Mouse (Mus musculus): Measurements from ENCODE around the gene Kcnj9. TPM values are rescaled to one million over a fixed set of nuclear protein-coding genes. Genes with fewer than 3 reads are reported as not detected.

Gene Kcnj9
- total RNA-seq, 1 experiment from 2014 or later, result 0.18 TPM

GRCm38 (mm10) chr1:172288900-172289616 lies 40.1 kb downstream of the Kcnj9 start:
- peak; percentile 57 for DNase-seq

DNA sequence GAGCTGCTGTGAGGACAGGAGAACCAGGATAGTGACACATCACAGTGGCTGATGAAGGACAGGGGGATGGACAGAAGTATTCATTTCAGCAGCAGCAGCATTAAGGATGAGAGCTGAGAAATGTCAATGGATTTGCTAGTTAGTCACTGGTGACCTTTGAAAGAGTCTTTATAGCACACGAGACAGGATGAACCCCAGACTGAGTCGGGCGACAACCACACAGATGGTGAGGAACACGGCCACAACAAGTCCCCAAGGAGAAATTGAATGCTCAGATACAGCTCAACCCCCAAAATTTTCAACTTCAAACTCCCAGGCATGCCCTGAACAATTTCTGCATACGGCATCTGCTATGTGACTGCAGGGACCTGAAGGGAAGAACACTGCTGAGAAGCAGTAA lies 42.4 kb downstream of the Kcnj9 start:
- DNase-seq, result no peak

DNA sequence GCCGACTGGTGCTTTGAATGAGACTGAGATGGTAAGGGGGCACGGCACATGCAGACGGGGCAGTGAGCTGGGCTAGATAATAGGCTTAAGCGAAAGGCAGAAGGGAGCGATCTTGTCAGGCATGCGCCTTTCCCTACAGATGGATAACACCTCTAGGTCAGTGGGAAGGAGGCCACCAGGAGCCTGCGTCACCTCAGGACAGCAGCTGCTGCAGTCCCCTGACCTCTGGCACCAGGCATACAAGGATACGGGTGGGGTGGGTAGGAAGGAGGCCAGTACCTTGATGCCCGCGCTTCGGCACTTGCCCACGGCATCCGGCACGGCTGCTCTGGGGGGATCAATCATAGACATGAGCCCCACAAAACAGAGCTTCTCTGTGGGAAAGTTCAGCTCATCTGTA lies 44.9 kb downstream of the Kcnj9 start:
- DNase-seq, result no peak

DNA sequence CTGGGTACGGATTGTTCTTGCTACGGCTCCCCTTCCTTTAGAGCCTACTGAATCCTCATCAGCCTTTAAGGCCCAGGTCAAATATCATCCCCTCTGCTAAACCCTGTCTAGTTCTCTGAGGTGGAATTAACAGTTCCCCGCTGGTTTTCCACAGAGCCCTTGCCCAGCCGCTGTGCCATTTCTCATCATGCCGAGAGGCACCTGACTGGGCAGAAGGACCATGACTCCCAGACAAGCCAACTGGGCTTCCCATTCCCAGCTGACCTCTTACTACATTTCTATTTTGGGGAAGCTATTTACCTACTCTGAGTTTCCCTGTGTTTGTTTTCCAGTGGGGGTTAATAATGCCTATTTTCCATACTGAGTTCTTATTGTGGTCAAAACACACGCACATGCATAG lies 46.0 kb downstream of the Kcnj9 start:
- no peak for DNase-seq

GRCm38 (mm10) chr1:172281522-172282254 lies 47.4 kb downstream of the Kcnj9 start:
- no peak for DNase-seq

- DNase-seq, result no peak
Measured at GRCm38 (mm10) chr1:172279768-172280509, 49.2 kb downstream of the Kcnj9 start.

GRCm38 (mm10) chr1:172278328-172278727 lies 50.8 kb downstream of the Kcnj9 start:
- DNase-seq, result no peak

GRCm38 (mm10) chr1:172277172-172277571 lies 51.9 kb downstream of the Kcnj9 start:
- no peak for DNase-seq

DNA sequence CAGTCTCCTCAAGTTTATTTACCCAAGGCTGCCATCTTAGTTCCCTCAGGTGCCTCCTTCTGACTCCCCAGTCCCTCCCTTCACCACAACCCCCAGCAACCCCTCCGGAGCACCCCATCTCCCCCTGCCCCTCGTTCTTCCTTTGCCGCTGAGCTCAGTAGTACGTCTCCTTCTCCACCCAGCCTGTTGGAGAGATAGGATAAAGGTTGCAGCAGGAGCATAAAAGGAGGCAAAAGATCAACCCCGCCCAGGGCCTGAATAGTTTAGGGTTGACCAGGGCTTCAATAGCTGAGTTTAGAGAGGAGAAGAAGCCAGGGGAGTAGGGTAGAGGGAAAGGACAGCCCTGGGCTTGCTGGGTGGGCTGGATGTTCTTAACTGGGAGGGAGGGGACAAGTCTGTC lies 54.6 kb downstream of the Kcnj9 start:
- DNase-seq, result no peak

DNA sequence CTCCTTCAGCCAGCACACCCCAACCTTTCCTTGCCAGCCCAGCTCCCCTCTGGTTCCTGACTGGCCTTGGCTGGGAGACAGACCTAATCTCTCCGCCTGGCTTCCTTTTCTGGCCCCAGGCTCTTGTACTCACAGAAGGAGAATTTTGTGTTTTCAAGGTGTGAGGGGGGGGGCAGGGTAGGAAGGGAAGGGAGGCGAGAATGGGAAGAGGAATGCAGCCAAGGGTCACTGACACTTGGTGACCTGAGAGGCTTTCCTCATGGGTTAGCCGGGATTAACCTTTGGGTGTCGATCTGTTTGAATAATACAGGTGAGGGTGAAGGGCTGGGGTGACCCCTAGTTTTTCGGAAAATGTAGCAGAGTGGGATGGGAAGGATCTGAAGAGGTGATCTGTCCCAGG lies 55.0 kb downstream of the Kcnj9 start:
- DNase-seq, result no peak

DNA sequence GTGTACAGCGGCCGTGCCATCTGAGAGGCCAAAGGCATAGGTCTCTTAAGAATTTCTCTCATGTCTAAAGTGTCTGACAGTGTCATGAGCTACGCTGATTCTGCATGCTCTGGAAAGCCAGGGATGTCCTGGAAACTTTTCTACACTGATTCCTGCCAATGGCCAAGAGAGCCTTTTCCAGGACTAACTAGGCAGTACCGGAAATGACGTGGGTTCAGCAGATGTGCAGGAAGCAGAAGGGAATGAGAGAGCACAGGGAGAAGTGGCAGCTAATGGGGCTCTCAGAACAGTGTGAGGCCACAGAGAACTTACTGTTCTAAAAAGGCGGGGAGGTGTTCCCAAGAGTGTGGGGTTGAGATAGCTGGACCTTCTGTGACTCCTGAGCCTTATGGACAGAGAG lies 55.7 kb downstream of the Kcnj9 start:
- no peak for DNase-seq

DNA sequence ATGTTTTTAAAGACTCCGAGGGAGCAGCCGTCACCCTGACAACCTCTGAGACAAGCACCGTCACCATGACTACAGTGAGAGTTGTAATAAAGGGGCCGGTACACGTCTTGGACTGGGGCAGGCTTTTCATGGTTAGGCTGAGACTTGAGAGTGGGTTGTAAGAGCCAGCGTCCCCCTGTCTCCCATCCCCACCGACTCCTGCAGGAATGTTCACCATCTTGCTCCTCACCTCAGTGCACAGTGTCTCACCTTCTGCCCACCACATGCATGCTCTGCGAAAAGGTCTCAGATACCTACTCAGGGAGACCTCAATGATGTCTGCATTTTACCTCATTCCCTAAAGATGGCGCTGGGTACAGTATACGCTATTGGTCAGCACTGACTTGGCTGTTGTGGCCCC lies 57.4 kb downstream of the Kcnj9 start:
- no peak for DNase-seq

DNA sequence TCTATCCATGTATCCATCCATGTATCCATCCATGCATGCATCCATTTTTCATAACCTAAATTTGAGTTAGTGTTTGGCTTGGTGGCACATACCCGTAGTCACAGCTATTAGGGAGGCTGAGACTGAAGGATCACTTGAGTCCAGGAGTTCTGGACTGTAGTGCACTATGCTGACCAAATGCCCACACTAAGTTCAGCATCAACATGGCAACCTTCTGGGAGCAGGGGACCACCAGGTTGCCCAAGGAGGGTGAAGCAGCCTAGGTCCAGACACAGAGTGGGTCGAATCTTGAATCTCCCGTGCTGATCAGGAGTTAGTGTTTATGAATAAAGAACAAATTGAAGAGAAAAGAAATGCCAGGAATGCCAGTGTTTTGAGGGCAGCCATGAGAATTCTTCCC lies 57.9 kb downstream of the Kcnj9 start:
- DNase-seq, result no peak

Other genes with a start within 250 kb of the Kcnj9 start
- 184 and 190 TPM in 2 replicates for gene Copa, start 246.8 kb downstream of the Kcnj9 start, total RNA-seq (2021)
- 101 and 117 TPM in 2 replicates for gene Ncstn, start 246.5 kb downstream of the Kcnj9 start, total RNA-seq (2021)
- 106 and 158 TPM in 2 replicates for gene Pex19, start 202.6 kb downstream of the Kcnj9 start, total RNA-seq (2021)
- gene Dcaf8, start 181.2 kb downstream of the Kcnj9 start, total RNA-seq (2021), result 130 and 169 TPM in 2 replicates
- 48.3 and 52.1 TPM in 2 replicates for gene Pea15a, start 122.5 kb downstream of the Kcnj9 start, total RNA-seq (2021)
- 1.00 TPM in 1 of 2 replicates, not detected in the other for gene Casq1, start 109.5 kb downstream of the Kcnj9 start, total RNA-seq (2021)
- gene Atp1a4, start 70.9 kb downstream of the Kcnj9 start, total RNA-seq (2021), result 0.88 and 2.3 TPM in 2 replicates
- gene Igsf8, start 67.7 kb downstream of the Kcnj9 start, total RNA-seq (2021), result 33.7 and 48.7 TPM in 2 replicates
- 110 and 122 TPM in 2 replicates for gene Atp1a2, start 31.3 kb downstream of the Kcnj9 start, total RNA-seq (2021)
- gene Kcnj10, start 11.9 kb upstream of the Kcnj9 start, total RNA-seq (2021), result 0.39 and 0.48 TPM in 2 replicates
- 11.8 and 13.1 TPM in 2 replicates for gene Pigm, start 47.2 kb upstream of the Kcnj9 start, total RNA-seq (2021)
- 1.9 and 3.4 TPM in 2 replicates for gene Slamf9, start 146.0 kb upstream of the Kcnj9 start, total RNA-seq (2021)
- 2.9 and 3.6 TPM in 2 replicates for gene Igsf9, start 152.5 kb upstream of the Kcnj9 start, total RNA-seq (2021)
- 80.7 and 88.8 TPM in 2 replicates for gene Tagln2, start 170.7 kb upstream of the Kcnj9 start, total RNA-seq (2021)
- gene Cfap45, start 191.5 kb upstream of the Kcnj9 start, total RNA-seq (2021), result 1.3 TPM in 1 of 2 replicates, not detected in the other
- gene Vsig8, start 226.6 kb upstream of the Kcnj9 start, total RNA-seq (2021), result 0.33 TPM in 1 of 2 replicates, not detected in the other